Mouse (Mus musculus) MEL (cell line): ENCODE measurements at regions not wholly inside any gene's neighbourhood (a gene's known extent, or its start where the extent isn't known, plus 50 kb on each side); places are given as distances from the start of the nearest gene placed in this dataset.

Experiments
- DNase-seq: peaks from one replicate; pipeline ENCODE4 v3.0.0; 2011; ENCODE audit warnings: low read depth, low spot score
- H3K27ac ChIP-seq: 2 replicates; pipeline ENCODE4 v1.5.1; 2012; ENCODE audit warnings: low read depth, mild to moderate bottlenecking, control low read depth, low read length, moderate library complexity; ENCODE audit not compliant: control insufficient read depth
- H3K27me3 ChIP-seq, 2 experiments: fragments of 150-350 bp in 1 of 2; sonication (generic) in 1 of 2; 2 replicates each; pipeline ENCODE4 v1.6.1; 2012; ENCODE audit warnings: low read length in 2 of 2, mild to moderate bottlenecking in 2 of 2, improper control_type of control experiment in 1 of 2, moderate library complexity in 1 of 2; ENCODE audit not compliant: insufficient read depth in 2 of 2, control insufficient read depth in 1 of 2
- H3K36me3 ChIP-seq, 2 experiments: 2 replicates each; pipeline ENCODE4 v1.6.1; 2012 to 2014; ENCODE audit warnings: low read length in 2 of 2, improper control_type of control experiment in 1 of 2, inconsistent platforms in 1 of 2, mild to moderate bottlenecking in 1 of 2; ENCODE audit not compliant: insufficient read depth in 2 of 2, control insufficient read depth in 1 of 2
- H3K4me1 ChIP-seq, 2 experiments: fragments of 150-350 bp in 1 of 2; sonication (generic) in 1 of 2; 2 replicates each; pipeline ENCODE4 v1.6.1; 2012; ENCODE audit warnings: low read length in 2 of 2, improper control_type of control experiment in 1 of 2, mild to moderate bottlenecking in 1 of 2; ENCODE audit not compliant: insufficient read depth in 2 of 2, control insufficient read depth in 1 of 2
- H3K4me3 ChIP-seq, 2 experiments: fragments of 150-350 bp in 1 of 2; sonication (generic) in 1 of 2; 2 replicates each; pipeline ENCODE4 v1.5.1; 2012; ENCODE audit warnings: low read depth in 2 of 2, low read length in 2 of 2, mild to moderate bottlenecking in 2 of 2, moderate library complexity in 2 of 2, control low read depth in 1 of 2, improper control_type of control experiment in 1 of 2; ENCODE audit not compliant: control insufficient read depth in 1 of 2, insufficient read depth in 1 of 2
- H3K79me2 ChIP-seq: 2 replicates; pipeline ENCODE4 v1.6.1; 2012; ENCODE audit warnings: mild to moderate bottlenecking, low read length, moderate library complexity; ENCODE audit not compliant: control insufficient read depth, poor library complexity, insufficient read depth
- H3K9ac ChIP-seq: 2 replicates; pipeline ENCODE4 v1.6.1; 2012; ENCODE audit warnings: low read depth, mild to moderate bottlenecking, control low read depth, low read length, moderate library complexity; ENCODE audit not compliant: control insufficient read depth, poor library complexity, severe bottlenecking
- H3K9me3 ChIP-seq: fragments of 150-350 bp; sonication (generic); replicated peaks from 2 replicates; pipeline ENCODE4 v1.6.1; 2012; ENCODE audit warnings: mild to moderate bottlenecking, low read length, improper control_type of control experiment, moderate library complexity; ENCODE audit not compliant: insufficient read depth
- BHLHE40 ChIP-seq: IDR thresholded peaks from 2 replicates; pipeline ENCODE4 v1.6.1; 2012; ENCODE audit warnings: low read depth, mild to moderate bottlenecking, inconsistent platforms, low read length, improper control_type of control experiment, borderline replicate concordance
- CHD1 ChIP-seq: IDR thresholded peaks from 2 replicates; pipeline ENCODE4 v1.6.1; 2012; ENCODE audit warnings: low read depth, mild to moderate bottlenecking, inconsistent platforms, low read length, improper control_type of control experiment
- CHD2 ChIP-seq: IDR thresholded peaks from 2 replicates; pipeline ENCODE4 v1.6.1; 2011; ENCODE audit warnings: low read length, improper control_type of control experiment
- CTCF ChIP-seq, 3 experiments: IDR thresholded peaks in 2 of 3; conservative IDR thresholded peaks in 1 of 3; 2 replicates each; pipeline ENCODE4 v1.5.1; 2011 to 2012; ENCODE audit warnings: low read length in 3 of 3, low read depth in 2 of 3, mild to moderate bottlenecking in 2 of 3, improper control_type of control experiment in 1 of 3, inconsistent platforms in 1 of 3, mixed read lengths in 1 of 3, moderate library complexity in 1 of 3; ENCODE audit not compliant: control insufficient read depth in 1 of 3, insufficient read depth in 1 of 3, poor library complexity in 1 of 3, severe bottlenecking in 1 of 3
- ELF1 ChIP-seq: IDR thresholded peaks from 2 replicates; pipeline ENCODE4 v1.6.1; 2014; ENCODE audit warnings: low read depth, mild to moderate bottlenecking, inconsistent platforms, low read length, improper control_type of control experiment, moderate library complexity
- GABPA ChIP-seq: IDR thresholded peaks from 2 replicates; pipeline ENCODE4 v1.6.1; 2012; ENCODE audit warnings: low read depth, mild to moderate bottlenecking, inconsistent platforms, low read length, improper control_type of control experiment, moderate library complexity
- GATA1 ChIP-seq: IDR thresholded peaks from 2 replicates; pipeline ENCODE4 v1.6.1; 2011; ENCODE audit warnings: low read depth, low read length, improper control_type of control experiment
- JUND ChIP-seq: IDR thresholded peaks from 2 replicates; pipeline ENCODE4 v1.6.1; 2011; ENCODE audit warnings: low read depth, mild to moderate bottlenecking, improper control_type of control experiment, low read length
- KAT2A ChIP-seq: conservative IDR thresholded peaks from 2 replicates; pipeline ENCODE4 v1.6.1; 2012; ENCODE audit warnings: low read depth, low read length, improper control_type of control experiment, inconsistent platforms
- MAFK ChIP-seq: IDR thresholded peaks from 2 replicates; pipeline ENCODE4 v1.6.1; 2011; ENCODE audit warnings: low read depth, mild to moderate bottlenecking, low read length, improper control_type of control experiment, borderline replicate concordance
- MEF2A ChIP-seq: IDR thresholded peaks from 2 replicates; pipeline ENCODE4 v1.6.1; 2014; ENCODE audit warnings: low read depth, mild to moderate bottlenecking, inconsistent platforms, low read length, improper control_type of control experiment; ENCODE audit not compliant: poor library complexity, insufficient replicate concordance, severe bottlenecking; ENCODE audit errors: extremely low read depth
- MYB ChIP-seq: IDR thresholded peaks from 2 replicates; pipeline ENCODE4 v1.6.1; 2011; ENCODE audit warnings: mild to moderate bottlenecking, low read depth, low read length, improper control_type of control experiment
- NRF1 ChIP-seq: IDR thresholded peaks from 2 replicates; pipeline ENCODE4 v1.6.1; 2014; ENCODE audit warnings: low read depth, mild to moderate bottlenecking, inconsistent platforms, low read length, improper control_type of control experiment, moderate library complexity; ENCODE audit not compliant: poor library complexity, insufficient read depth, severe bottlenecking
- POLR2A ChIP-seq, 2 experiments: IDR thresholded peaks; 2 replicates each; pipeline ENCODE4 v1.6.1; 2011 to 2012; ENCODE audit warnings: low read length in 2 of 2, mild to moderate bottlenecking in 2 of 2, control low read depth in 1 of 2, improper control_type of control experiment in 1 of 2, low read depth in 1 of 2, moderate library complexity in 1 of 2; ENCODE audit not compliant: control insufficient read depth in 1 of 2, insufficient read depth in 1 of 2, poor library complexity in 1 of 2
- POLR2AphosphoS2 ChIP-seq: IDR thresholded peaks from 2 replicates; pipeline ENCODE4 v1.6.1; 2011; ENCODE audit warnings: low read length, improper control_type of control experiment
- SIN3A ChIP-seq: IDR thresholded peaks from 2 replicates; pipeline ENCODE4 v1.6.1; 2012; ENCODE audit warnings: low read length, improper control_type of control experiment, inconsistent platforms
- SMC3 ChIP-seq: IDR thresholded peaks from 2 replicates; pipeline ENCODE4 v1.6.1; 2011; ENCODE audit warnings: low read depth, low read length, improper control_type of control experiment
- TAL1 ChIP-seq: IDR thresholded peaks from 2 replicates; pipeline ENCODE4 v1.6.1; 2012; ENCODE audit warnings: mild to moderate bottlenecking, inconsistent platforms, low read length, moderate library complexity, mixed read lengths
- TBP ChIP-seq: IDR thresholded peaks from 2 replicates; pipeline ENCODE4 v1.8.0; 2011; ENCODE audit warnings: low read depth, low read length, improper control_type of control experiment
- TCF12 ChIP-seq: IDR thresholded peaks from 2 replicates; pipeline ENCODE4 v1.6.1; 2014; ENCODE audit warnings: low read depth, mild to moderate bottlenecking, inconsistent platforms, low read length, improper control_type of control experiment, moderate library complexity
- USF1 ChIP-seq: IDR thresholded peaks from 2 replicates; pipeline ENCODE4 v1.6.1; 2014; ENCODE audit warnings: low read depth, mild to moderate bottlenecking, inconsistent platforms, low read length, improper control_type of control experiment, moderate library complexity
- USF2 ChIP-seq, 2 experiments: IDR thresholded peaks; 2 replicates each; pipeline ENCODE4 v1.6.1; 2011 to 2012; ENCODE audit warnings: improper control_type of control experiment in 2 of 2, low read length in 2 of 2, borderline replicate concordance in 1 of 2, inconsistent platforms in 1 of 2, low read depth in 1 of 2, mild to moderate bottlenecking in 1 of 2; ENCODE audit not compliant: insufficient read depth in 1 of 2
- ZC3H11A ChIP-seq: IDR thresholded peaks from 2 replicates; pipeline ENCODE4 v1.6.1; 2012; ENCODE audit warnings: low read depth, mild to moderate bottlenecking, inconsistent platforms, low read length, improper control_type of control experiment
- ZKSCAN1 ChIP-seq: IDR thresholded peaks from 2 replicates; pipeline ENCODE4 v1.6.1; 2012; ENCODE audit warnings: low read depth, mild to moderate bottlenecking, inconsistent platforms, low read length, improper control_type of control experiment, moderate library complexity
- ZMIZ1 ChIP-seq: IDR thresholded peaks from 2 replicates; pipeline ENCODE4 v1.6.1; 2012; ENCODE audit warnings: low read depth, mild to moderate bottlenecking, inconsistent platforms, low read length, improper control_type of control experiment, moderate library complexity

DNA sequence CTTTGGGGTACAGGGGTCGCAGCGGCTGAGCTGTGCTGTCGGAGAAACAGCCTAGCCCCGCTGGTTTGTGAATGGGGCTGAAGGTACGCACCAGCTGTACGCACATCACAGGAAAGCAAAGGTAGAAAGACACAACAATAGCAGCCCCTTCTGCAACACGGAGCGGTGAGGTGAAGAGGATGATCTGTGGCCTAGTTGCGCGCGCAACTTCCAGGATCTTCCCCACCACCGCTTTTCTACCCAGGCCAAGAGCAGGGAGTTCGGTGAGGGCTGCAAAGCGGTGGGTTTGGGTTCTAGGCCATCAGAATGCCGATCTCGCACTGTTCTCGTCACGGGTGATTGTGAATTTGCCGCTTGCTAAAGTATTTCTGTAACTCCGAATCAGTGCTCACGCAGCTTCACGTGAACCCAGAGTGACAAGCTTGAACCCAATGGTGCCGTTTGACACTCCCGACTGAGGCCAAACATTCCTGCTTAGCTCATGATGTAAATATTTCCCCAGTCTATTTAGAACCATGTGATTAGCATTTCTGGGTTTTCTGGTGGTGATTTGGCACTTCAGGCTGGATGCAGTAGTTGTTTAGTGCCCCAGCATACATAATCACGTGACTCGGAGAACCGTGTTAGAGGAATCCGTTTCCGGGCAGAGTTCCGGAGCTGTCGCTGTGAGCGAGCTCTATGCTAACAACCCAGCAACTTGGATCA, 54.7 kb downstream of the Cryaa start:
- H3K27me3 ChIP-seq: peaks cover 0 to 1% of the 10 kb centered on the region in 2 experiments; a peak in 2 of 4 replicates
- DNase-seq: no peak
- H3K4me1 ChIP-seq: no peaks in the 10 kb centered on the region
- H3K27ac ChIP-seq: no peak overlapping the region
- TF ChIP-seq MEF2A (no peak), MAFK (no peak), POLR2AphosphoS2 (no peak), CTCF (IDR thresholded peaks at IDR 0.05 in 2 of 3, conservative IDR thresholded peaks at IDR 0.05 in 1 of 3; ENCODE audit: control insufficient read depth in 1 of 3, insufficient read depth in 1 of 3, low read depth in 2 of 3, low read length in 3 of 3, poor library complexity in 1 of 3, severe bottlenecking in 1 of 3) (no peak), KAT2A (no peak), GATA1 (no peak), USF1 (no peak), TAL1 (no peak), ZMIZ1 (no peak), GABPA (no peak), CHD1 (no peak), SMC3 (no peak), POLR2A (IDR thresholded peaks at IDR 0.05; ENCODE audit: control insufficient read depth in 1 of 2, insufficient read depth in 1 of 2, low read depth in 1 of 2, low read length in 2 of 2, poor library complexity in 1 of 2) (no peak)
- no peak overlapping the region for H3K4me3 ChIP-seq
- no peaks in the 10 kb centered on the region for H3K79me2 ChIP-seq
- no peaks in the 10 kb centered on the region for H3K9me3 ChIP-seq
- no peaks in the 10 kb centered on the region for H3K36me3 ChIP-seq
- no peak overlapping the region for H3K9ac ChIP-seq

DNA sequence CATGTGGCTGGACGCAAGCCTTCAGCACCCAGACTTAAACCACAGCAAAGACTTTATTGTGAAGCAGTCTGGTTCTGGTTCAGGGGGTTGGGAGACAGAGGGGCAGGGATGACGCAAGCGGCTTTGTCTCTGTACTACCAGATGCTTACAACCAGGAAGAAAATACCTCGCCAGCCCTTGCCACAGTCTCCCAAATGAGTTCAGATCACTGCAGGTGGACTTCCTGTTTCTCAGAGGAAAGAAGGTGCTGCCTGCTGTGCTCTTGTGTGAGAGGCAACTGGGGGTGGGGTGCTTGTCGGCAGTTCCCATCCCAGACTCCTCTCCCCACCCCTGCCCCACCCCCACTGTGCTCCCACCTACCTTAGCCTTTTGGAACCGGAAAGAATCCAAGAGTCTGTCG, 56.9 kb downstream of the Cryaa start:
- Histone ChIP-seq H3K27me3 (peaks cover 0 to 1% of the 10 kb centered on the region in 2 experiments; a peak in 2 of 4 replicates), H3K4me3 (no peak overlapping the region), H3K9ac (no peak overlapping the region)
- TF ChIP-seq USF2 (IDR thresholded peaks at IDR 0.05; ENCODE audit: borderline replicate concordance in 1 of 2, insufficient read depth in 1 of 2, low read depth in 1 of 2, low read length in 2 of 2): no peak
- no peak for TF ChIP-seq NRF1
- TF ChIP-seq, all 39 proteins: peak for 0
- no peak for DNase-seq
- Histone ChIP-seq H3K27ac (no peak overlapping the region), H3K79me2 (no peaks in the 10 kb centered on the region), H3K9me3 (no peaks in the 10 kb centered on the region), H3K4me1 (no peaks in the 10 kb centered on the region), H3K36me3 (no peaks in the 10 kb centered on the region)

GRCm38 (mm10) chr17:31736716-31737115, 59.1 kb downstream of the Cryaa start:
- H3K9ac ChIP-seq: no peak overlapping the region
- no peaks in the 10 kb centered on the region for H3K9me3 ChIP-seq
- H3K4me3 ChIP-seq: no peak overlapping the region
- peaks cover 0 to 3% of the 10 kb centered on the region in 2 experiments; a peak in 2 of 4 replicates for H3K27me3 ChIP-seq
- no peak for TF ChIP-seq CHD2
- no peak for TF ChIP-seq ELF1
- no peak for TF ChIP-seq ZKSCAN1
- TF ChIP-seq GATA1: no peak
- TF ChIP-seq ZC3H11A: no peak
- TF ChIP-seq SIN3A: no peak
- TF ChIP-seq TBP: no peak
- TF ChIP-seq CTCF (IDR thresholded peaks at IDR 0.05 in 2 of 3, conservative IDR thresholded peaks at IDR 0.05 in 1 of 3; ENCODE audit: control insufficient read depth in 1 of 3, insufficient read depth in 1 of 3, low read depth in 2 of 3, low read length in 3 of 3, poor library complexity in 1 of 3, severe bottlenecking in 1 of 3): no peak
- TF ChIP-seq TCF12: no peak
- TF ChIP-seq JUND: no peak
- no peak for TF ChIP-seq MYB
- TF ChIP-seq ZMIZ1: no peak
- no peak for TF ChIP-seq BHLHE40
- TF ChIP-seq SMC3: no peak
- H3K36me3 ChIP-seq: no peaks in the 10 kb centered on the region
- DNase-seq: no peak
- no peak overlapping the region for H3K27ac ChIP-seq
- H3K4me1 ChIP-seq: no peaks in the 10 kb centered on the region
- H3K79me2 ChIP-seq: no peaks in the 10 kb centered on the region
